Mouse (Mus musculus): Measurements from ENCODE around the gene Zdhhc25.

DNA sequence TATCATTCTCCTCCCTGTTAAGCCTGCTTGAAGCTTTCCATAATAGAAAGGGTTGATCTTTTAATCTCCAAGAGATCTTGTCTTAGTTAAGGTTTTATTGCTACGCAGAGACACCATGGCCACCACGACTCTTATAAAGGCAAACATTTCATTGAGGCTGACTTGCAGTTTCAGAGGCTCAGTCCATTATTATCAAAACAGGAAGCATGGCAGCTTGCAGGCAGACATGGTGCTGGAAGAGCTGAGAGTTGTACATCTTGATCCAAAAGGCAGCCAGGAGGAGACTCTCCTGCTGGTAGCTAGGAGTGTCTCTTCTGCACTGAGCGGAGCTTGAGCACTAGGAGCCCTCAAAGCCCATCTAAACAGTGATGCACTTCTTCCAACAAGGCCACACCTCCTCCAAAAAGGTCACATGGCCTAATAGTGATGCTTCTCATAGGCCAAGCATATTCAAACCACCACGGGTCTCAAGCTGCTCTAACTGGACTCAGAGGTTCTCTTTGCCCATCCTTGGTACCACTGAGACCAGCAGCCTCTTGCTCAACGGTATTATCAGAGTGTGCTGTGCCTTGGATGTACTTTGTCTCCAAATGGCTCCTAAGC is 26.9 kb downstream of the Zdhhc25 start:
- no peak for TF ChIP-seq POLR2A (IDR thresholded peaks at IDR 0.05; ENCODE audit: borderline replicate concordance, insufficient read depth, low read length)
- no peak for TF ChIP-seq CTCF (IDR thresholded peaks at IDR 0.05; ENCODE audit: borderline replicate concordance, insufficient read depth, low read depth, low read length)
